Mouse (Mus musculus) CH12.LX (cell line): ENCODE results near the gene Gas7.

Experiments
- CTCF ChIP-seq, 2 experiments: IDR thresholded peaks in 1 of 2; conservative IDR thresholded peaks in 1 of 2; 2 replicates each; pipeline ENCODE4 v1.5.1; 2011 to 2012; ENCODE audit warnings: low read depth in 2 of 2, low read length in 2 of 2, improper control_type of control experiment in 1 of 2, inconsistent platforms in 1 of 2, mild to moderate bottlenecking in 1 of 2, moderate library complexity in 1 of 2
- E2F4 ChIP-seq: IDR thresholded peaks from 2 replicates; pipeline ENCODE4 v1.6.1; 2011; ENCODE audit warnings: low read depth, low read length, improper control_type of control experiment; ENCODE audit not compliant: insufficient replicate concordance
- ELF1 ChIP-seq: IDR thresholded peaks from 2 replicates; pipeline ENCODE4 v1.6.1; 2014; ENCODE audit warnings: low read depth, mild to moderate bottlenecking, inconsistent platforms, low read length, improper control_type of control experiment
- GABPA ChIP-seq: IDR thresholded peaks from 2 replicates; pipeline ENCODE4 v1.6.1; 2012; ENCODE audit warnings: low read depth, low read length, improper control_type of control experiment, inconsistent platforms; ENCODE audit not compliant: insufficient replicate concordance
- NELFE ChIP-seq: IDR thresholded peaks from 2 replicates; pipeline ENCODE4 v1.6.1; 2011; ENCODE audit warnings: low read depth, low read length, improper control_type of control experiment
- POLR2A ChIP-seq: IDR thresholded peaks from 2 replicates; pipeline ENCODE4 v1.6.1; 2011; ENCODE audit warnings: low read depth, mild to moderate bottlenecking, improper control_type of control experiment, low read length
- POLR2AphosphoS2 ChIP-seq: IDR thresholded peaks from 2 replicates; pipeline ENCODE4 v1.6.1; 2011; ENCODE audit warnings: low read depth, low read length, improper control_type of control experiment
- SMC3 ChIP-seq: IDR thresholded peaks from 2 replicates; pipeline ENCODE4 v1.6.1; 2011; ENCODE audit warnings: low read depth, low read length, improper control_type of control experiment
- TBP ChIP-seq: conservative IDR thresholded peaks from 2 replicates; pipeline ENCODE4 v1.6.1; 2011; ENCODE audit warnings: low read depth, low read length, improper control_type of control experiment
- ZNF384 ChIP-seq: IDR thresholded peaks from 2 replicates; pipeline ENCODE4 v1.6.1; 2012; ENCODE audit warnings: low read depth, low read length, improper control_type of control experiment, inconsistent platforms

GRCm38 (mm10) chr11:67445058-67445825 lies 10.0 kb upstream of the Gas7 start:
- no peak for TF ChIP-seq TBP
- no peak for TF ChIP-seq GABPA
- TF ChIP-seq CTCF (conservative IDR thresholded peaks at IDR 0.05 in 1 of 2, IDR thresholded peaks at IDR 0.05 in 1 of 2; ENCODE audit: low read depth in 2 of 2, low read length in 2 of 2): no peak
- TF ChIP-seq POLR2AphosphoS2: no peak
- TF ChIP-seq ELF1: no peak
- TF ChIP-seq SMC3: no peak
- no peak for TF ChIP-seq NELFE
- no peak for TF ChIP-seq ZNF384
- TF ChIP-seq POLR2A: no peak
- TF ChIP-seq E2F4: no peak
